Mouse (Mus musculus) MEL (cell line): ENCODE measurements around the gene Hexim2. TPM values are rescaled to one million over a fixed set of nuclear protein-coding genes. Genes with fewer than 3 reads are reported as not detected.

Source experiments
- DNase-seq: peaks from one replicate; pipeline ENCODE4 v3.0.0; 2011; ENCODE audit warnings: low read depth, low spot score
- H3K27ac ChIP-seq: 2 replicates; pipeline ENCODE4 v1.5.1; 2012; ENCODE audit warnings: low read depth, mild to moderate bottlenecking, control low read depth, low read length, moderate library complexity; ENCODE audit not compliant: control insufficient read depth
- H3K27me3 ChIP-seq, 2 experiments: fragments of 150-350 bp in 1 of 2; sonication (generic) in 1 of 2; 2 replicates each; pipeline ENCODE4 v1.6.1; 2012; ENCODE audit warnings: low read length in 2 of 2, mild to moderate bottlenecking in 2 of 2, improper control_type of control experiment in 1 of 2, moderate library complexity in 1 of 2; ENCODE audit not compliant: insufficient read depth in 2 of 2, control insufficient read depth in 1 of 2
- H3K36me3 ChIP-seq, 2 experiments: 2 replicates each; pipeline ENCODE4 v1.6.1; 2012 to 2014; ENCODE audit warnings: low read length in 2 of 2, improper control_type of control experiment in 1 of 2, inconsistent platforms in 1 of 2, mild to moderate bottlenecking in 1 of 2; ENCODE audit not compliant: insufficient read depth in 2 of 2, control insufficient read depth in 1 of 2
- H3K4me1 ChIP-seq, 2 experiments: fragments of 150-350 bp in 1 of 2; sonication (generic) in 1 of 2; 2 replicates each; pipeline ENCODE4 v1.6.1; 2012; ENCODE audit warnings: low read length in 2 of 2, improper control_type of control experiment in 1 of 2, mild to moderate bottlenecking in 1 of 2; ENCODE audit not compliant: insufficient read depth in 2 of 2, control insufficient read depth in 1 of 2
- H3K4me3 ChIP-seq, 2 experiments: fragments of 150-350 bp in 1 of 2; sonication (generic) in 1 of 2; 2 replicates each; pipeline ENCODE4 v1.5.1; 2012; ENCODE audit warnings: low read depth in 2 of 2, low read length in 2 of 2, mild to moderate bottlenecking in 2 of 2, moderate library complexity in 2 of 2, control low read depth in 1 of 2, improper control_type of control experiment in 1 of 2; ENCODE audit not compliant: control insufficient read depth in 1 of 2, insufficient read depth in 1 of 2
- H3K79me2 ChIP-seq: 2 replicates; pipeline ENCODE4 v1.6.1; 2012; ENCODE audit warnings: mild to moderate bottlenecking, low read length, moderate library complexity; ENCODE audit not compliant: control insufficient read depth, poor library complexity, insufficient read depth
- H3K9ac ChIP-seq: 2 replicates; pipeline ENCODE4 v1.6.1; 2012; ENCODE audit warnings: low read depth, mild to moderate bottlenecking, control low read depth, low read length, moderate library complexity; ENCODE audit not compliant: control insufficient read depth, poor library complexity, severe bottlenecking
- H3K9me3 ChIP-seq: fragments of 150-350 bp; sonication (generic); replicated peaks from 2 replicates; pipeline ENCODE4 v1.6.1; 2012; ENCODE audit warnings: mild to moderate bottlenecking, low read length, improper control_type of control experiment, moderate library complexity; ENCODE audit not compliant: insufficient read depth
- BHLHE40 ChIP-seq: IDR thresholded peaks from 2 replicates; pipeline ENCODE4 v1.6.1; 2012; ENCODE audit warnings: low read depth, mild to moderate bottlenecking, inconsistent platforms, low read length, improper control_type of control experiment, borderline replicate concordance
- EP300 ChIP-seq, 2 experiments: IDR thresholded peaks; 2 replicates each; pipeline ENCODE4 v1.6.1; 2011; ENCODE audit warnings: improper control_type of control experiment in 2 of 2, low read length in 2 of 2, low read depth in 1 of 2, mild to moderate bottlenecking in 1 of 2
- ETS1 ChIP-seq: IDR thresholded peaks from 2 replicates; pipeline ENCODE4 v1.6.1; 2012; ENCODE audit warnings: low read depth, mild to moderate bottlenecking, inconsistent platforms, low read length, improper control_type of control experiment, moderate library complexity
- GATA1 ChIP-seq: IDR thresholded peaks from 2 replicates; pipeline ENCODE4 v1.6.1; 2011; ENCODE audit warnings: low read depth, low read length, improper control_type of control experiment
- JUND ChIP-seq: IDR thresholded peaks from 2 replicates; pipeline ENCODE4 v1.6.1; 2011; ENCODE audit warnings: low read depth, mild to moderate bottlenecking, improper control_type of control experiment, low read length
- MAZ ChIP-seq: IDR thresholded peaks from 2 replicates; pipeline ENCODE4 v1.6.1; 2012; ENCODE audit warnings: low read depth, mild to moderate bottlenecking, inconsistent platforms, low read length, improper control_type of control experiment
- MEF2A ChIP-seq: IDR thresholded peaks from 2 replicates; pipeline ENCODE4 v1.6.1; 2014; ENCODE audit warnings: low read depth, mild to moderate bottlenecking, inconsistent platforms, low read length, improper control_type of control experiment; ENCODE audit not compliant: poor library complexity, insufficient replicate concordance, severe bottlenecking; ENCODE audit errors: extremely low read depth
- MYC ChIP-seq: IDR thresholded peaks from 2 replicates; pipeline ENCODE4 v1.6.1; 2011; ENCODE audit warnings: low read depth, mild to moderate bottlenecking, low read length, improper control_type of control experiment, moderate library complexity
- NRF1 ChIP-seq: IDR thresholded peaks from 2 replicates; pipeline ENCODE4 v1.6.1; 2014; ENCODE audit warnings: low read depth, mild to moderate bottlenecking, inconsistent platforms, low read length, improper control_type of control experiment, moderate library complexity; ENCODE audit not compliant: poor library complexity, insufficient read depth, severe bottlenecking
- POLR2AphosphoS2 ChIP-seq: IDR thresholded peaks from 2 replicates; pipeline ENCODE4 v1.6.1; 2011; ENCODE audit warnings: low read length, improper control_type of control experiment
- RCOR1 ChIP-seq: IDR thresholded peaks from 2 replicates; pipeline ENCODE4 v1.6.1; 2012; ENCODE audit warnings: low read depth, mild to moderate bottlenecking, inconsistent platforms, low read length, improper control_type of control experiment
- SIN3A ChIP-seq: IDR thresholded peaks from 2 replicates; pipeline ENCODE4 v1.6.1; 2012; ENCODE audit warnings: low read length, improper control_type of control experiment, inconsistent platforms
- TAL1 ChIP-seq: IDR thresholded peaks from 2 replicates; pipeline ENCODE4 v1.6.1; 2012; ENCODE audit warnings: mild to moderate bottlenecking, inconsistent platforms, low read length, moderate library complexity, mixed read lengths
- TBP ChIP-seq: IDR thresholded peaks from 2 replicates; pipeline ENCODE4 v1.8.0; 2011; ENCODE audit warnings: low read depth, low read length, improper control_type of control experiment
- TCF12 ChIP-seq: IDR thresholded peaks from 2 replicates; pipeline ENCODE4 v1.6.1; 2014; ENCODE audit warnings: low read depth, mild to moderate bottlenecking, inconsistent platforms, low read length, improper control_type of control experiment, moderate library complexity
- ZMIZ1 ChIP-seq: IDR thresholded peaks from 2 replicates; pipeline ENCODE4 v1.6.1; 2012; ENCODE audit warnings: low read depth, mild to moderate bottlenecking, inconsistent platforms, low read length, improper control_type of control experiment, moderate library complexity
- ZNF384 ChIP-seq: IDR thresholded peaks from 2 replicates; pipeline ENCODE4 v1.6.1; 2012; ENCODE audit warnings: low read depth, mild to moderate bottlenecking, inconsistent platforms, low read length, improper control_type of control experiment
- polyA plus RNA-seq, 2 experiments: library from polyadenylated mRNA; stranded (reverse) in 1 of 2; unstranded in 1 of 2; fragments of >175 nt in 1 of 2; fragments of >200 nt in 1 of 2; gene quantifications; 2 replicates each; pipeline versions ENCODE4 v1.2.1 to v1.2.4; 2012; ENCODE audit warnings: low replicate concordance in 2 of 2, low read depth in 1 of 2; ENCODE audit not compliant: insufficient read length in 2 of 2, insufficient read depth in 1 of 2, missing spikeins in 1 of 2
- total RNA-seq: library from RNA; depleted of rRNA; stranded (reverse); fragments of 300-350 nt; gene quantifications from 2 replicates; pipeline ENCODE4 v1.2.3, GENCODE M21; 2012

Hexim2 gene
- total and polyA plus RNA-seq, 3 experiments: 12.3 to 12.5 TPM; not detected in 1

GRCm38 (mm10) chr11:103136039-103136577 is 3.9 kb downstream of the Hexim2 start:
- Histone ChIP-seq H3K4me3 (no peak overlapping the region), H3K27ac (peak overlapping the region; percentile 35)
- peak; percentile 91 for TF ChIP-seq MEF2A
- peak; percentile 46; the same call in 1 of the 2 replicates for TF ChIP-seq SIN3A
- 0 out of 2 replicates have a peak, but pooled peaks have one; percentile 5 for TF ChIP-seq NRF1
- TF ChIP-seq POLR2AphosphoS2: no peak
- no peak for TF ChIP-seq ZMIZ1
- no peak for TF ChIP-seq ZNF384
- no peak for TF ChIP-seq TBP
- TF ChIP-seq TCF12: peak; percentile 92
- TF ChIP-seq TAL1: peak; percentile 98
- 0 out of 2 replicates have a peak, but pooled peaks have one; percentile 52 for TF ChIP-seq MYC
- TF ChIP-seq GATA1: peak; percentile 92
- no peak for TF ChIP-seq JUND
- TF ChIP-seq EP300 (IDR thresholded peaks at IDR 0.05; ENCODE audit: low read depth in 1 of 2, low read length in 2 of 2): peak; percentile 88 to 92
- TF ChIP-seq RCOR1: peak; percentile 84
- peak; percentile 76 for TF ChIP-seq ETS1
- TF ChIP-seq BHLHE40: no peak
- peak; percentile 80; the same call in 1 of the 2 replicates for TF ChIP-seq MAZ
- TF ChIP-seq, all 39 proteins: peak for 11
- H3K79me2 ChIP-seq: peaks cover 17% of the 10 kb centered on the region
- no peaks in the 10 kb centered on the region for H3K9me3 ChIP-seq
- peaks cover 0 to 36% of the 10 kb centered on the region in 2 experiments; a peak in 2 of 4 replicates for H3K36me3 ChIP-seq
- peaks cover 22 to 30% of the 10 kb centered on the region in 2 experiments for H3K4me1 ChIP-seq
- H3K9ac ChIP-seq: no peak overlapping the region
- no peaks in the 10 kb centered on the region for H3K27me3 ChIP-seq
- DNase-seq: peak; percentile 80

- Histone ChIP-seq H3K4me3 (no peak overlapping the region), H3K27ac (no peak overlapping the region), H3K27me3 (no peaks in the 10 kb centered on the region), H3K9ac (no peak overlapping the region), H3K79me2 (no peaks in the 10 kb centered on the region), H3K4me1 (peaks cover 10 to 17% of the 10 kb centered on the region in 2 experiments), H3K9me3 (no peaks in the 10 kb centered on the region), H3K36me3 (peaks cover 0 to 16% of the 10 kb centered on the region in 2 experiments; a peak in 2 of 4 replicates)
- no peak for DNase-seq
- no peak for TF ChIP-seq RCOR1
Measured at GRCm38 (mm10) chr11:103139951-103140762, 7.9 kb downstream of the Hexim2 start.
